Mouse (Mus musculus): ENCODE results near the gene Net1. TPM values are rescaled to one million over a fixed set of nuclear protein-coding genes. Genes with fewer than 3 reads are reported as not detected.

Net1 gene
- total RNA-seq, 1 experiment, result 21.1 TPM

DNA sequence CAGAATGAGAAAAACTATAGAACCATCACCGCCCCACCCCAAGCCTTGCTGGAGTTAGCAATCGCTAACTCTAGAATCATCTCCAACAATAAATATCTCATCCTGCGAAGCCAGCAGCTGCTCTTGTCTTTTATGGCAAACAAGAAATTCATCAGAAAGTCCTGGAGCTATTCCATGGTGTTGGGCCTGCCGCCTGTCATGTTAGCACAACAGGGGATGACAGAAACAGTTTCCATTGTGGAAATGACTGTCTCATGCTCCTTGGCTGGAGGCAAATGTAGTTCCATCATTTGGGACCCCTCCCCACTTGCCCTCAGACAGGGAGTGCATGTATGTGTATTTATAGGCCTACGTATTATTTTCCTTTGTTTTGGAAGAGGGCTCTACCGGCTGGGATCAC lies 41.6 kb downstream of the Net1 start:
- no peak overlapping the region for H3K4me3 ChIP-seq (ENCODE audit: insufficient read depth in 1 of 2, low read depth in 1 of 2, low read length in 2 of 2, poor library complexity in 1 of 2, severe bottlenecking in 1 of 2)
- H3K27ac ChIP-seq (ENCODE audit: insufficient read depth, low read depth, low read length, poor library complexity, severe bottlenecking), result no peak overlapping the region
- no peak for TF ChIP-seq MAFK (IDR thresholded peaks at IDR 0.05; ENCODE audit: insufficient read depth, low read depth, low read length)
- TF ChIP-seq ZC3H11A (IDR thresholded peaks at IDR 0.05; ENCODE audit: borderline replicate concordance, low read depth, low read length), result no peak
- TF ChIP-seq CHD2 (IDR thresholded peaks at IDR 0.05; ENCODE audit: low read depth, low read length), result no peak
- TF ChIP-seq HCFC1 (IDR thresholded peaks at IDR 0.05; ENCODE audit: borderline replicate concordance, insufficient read depth, low read length), result no peak
- TF ChIP-seq ZNF384 (IDR thresholded peaks at IDR 0.05; ENCODE audit: low read depth, low read length), result no peak
- no peaks in the 10 kb centered on the region for H3K9me3 ChIP-seq (ENCODE audit: control insufficient read depth, insufficient read depth, low read depth, low read length)
- no peak overlapping the region for H3K9ac ChIP-seq (ENCODE audit: insufficient read depth, low read depth, low read length, poor library complexity, severe bottlenecking)
- H3K4me1 ChIP-seq (ENCODE audit: control insufficient read depth in 2 of 2, insufficient read depth in 2 of 2, low read length in 2 of 2, poor library complexity in 1 of 2), result no peaks in the 10 kb centered on the region
- in situ Hi-C loops (cut with MboI; ENCODE audit: low sequenced_read_pairs in 2 of 2, unreplicated experiment in 2 of 2), result loop anchor here in 1 of 2 experiments (25.0 kb wide), 1 partner anchor 214 kb away; no protein-coding TSS in a partner anchor
- no peaks in the 10 kb centered on the region for H3K36me3 ChIP-seq (ENCODE audit: control insufficient read depth, insufficient read depth, low read length, poor library complexity, severe bottlenecking)
- no peak for DNase-seq (ENCODE audit: low read depth, low spot score)

GRCm38 (mm10) chr13:3872832-3873231 lies 45.2 kb downstream of the Net1 start:
- H3K36me3 ChIP-seq (ENCODE audit: control insufficient read depth, insufficient read depth, low read length, poor library complexity, severe bottlenecking), result no peaks in the 10 kb centered on the region
- in situ Hi-C loops (cut with MboI; ENCODE audit: low sequenced_read_pairs in 2 of 2, unreplicated experiment in 2 of 2), result no loop called here
- DNase-seq (ENCODE audit: low read depth, low spot score), result no peak
- H3K4me1 ChIP-seq (ENCODE audit: control insufficient read depth in 2 of 2, insufficient read depth in 2 of 2, low read length in 2 of 2, poor library complexity in 1 of 2), result no peaks in the 10 kb centered on the region
- no peak for TF ChIP-seq ZNF384 (IDR thresholded peaks at IDR 0.05; ENCODE audit: low read depth, low read length)
- TF ChIP-seq CHD2 (IDR thresholded peaks at IDR 0.05; ENCODE audit: low read depth, low read length), result no peak
- TF ChIP-seq ZC3H11A (IDR thresholded peaks at IDR 0.05; ENCODE audit: borderline replicate concordance, low read depth, low read length), result no peak
- no peak for TF ChIP-seq HCFC1 (IDR thresholded peaks at IDR 0.05; ENCODE audit: borderline replicate concordance, insufficient read depth, low read length)
- H3K9me3 ChIP-seq (ENCODE audit: control insufficient read depth, insufficient read depth, low read depth, low read length), result no peaks in the 10 kb centered on the region
- no peak overlapping the region for H3K9ac ChIP-seq (ENCODE audit: insufficient read depth, low read depth, low read length, poor library complexity, severe bottlenecking)
- H3K27ac ChIP-seq (ENCODE audit: insufficient read depth, low read depth, low read length, poor library complexity, severe bottlenecking), result no peak overlapping the region
- H3K4me3 ChIP-seq (ENCODE audit: insufficient read depth in 1 of 2, low read depth in 1 of 2, low read length in 2 of 2, poor library complexity in 1 of 2, severe bottlenecking in 1 of 2), result no peak overlapping the region

DNA sequence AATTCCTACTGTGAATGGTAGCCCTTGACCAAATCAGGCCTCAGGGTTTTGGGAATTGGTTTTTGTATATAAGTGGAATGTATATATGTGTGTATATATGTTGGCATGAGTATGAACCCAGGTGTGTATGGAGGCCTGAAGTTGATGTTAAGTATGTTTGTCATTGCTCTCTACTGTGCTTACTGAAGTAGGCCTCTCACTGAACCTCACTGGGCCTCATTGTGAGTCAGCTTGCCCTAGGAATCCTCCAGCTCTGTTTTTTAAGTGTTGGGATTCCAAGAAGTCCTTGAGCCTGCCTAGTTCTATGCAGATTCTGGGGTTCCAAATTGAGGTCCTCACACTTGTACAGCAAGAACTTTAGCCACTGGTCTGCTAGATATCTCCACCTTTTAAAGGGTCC lies 48.1 kb downstream of the Net1 start:
- H3K9ac ChIP-seq (ENCODE audit: insufficient read depth, low read depth, low read length, poor library complexity, severe bottlenecking), result no peak overlapping the region
- no peak for DNase-seq (ENCODE audit: low read depth, low spot score)
- no peaks in the 10 kb centered on the region for H3K9me3 ChIP-seq (ENCODE audit: control insufficient read depth, insufficient read depth, low read depth, low read length)
- TF ChIP-seq CHD2 (IDR thresholded peaks at IDR 0.05; ENCODE audit: low read depth, low read length) (no peak), ZC3H11A (IDR thresholded peaks at IDR 0.05; ENCODE audit: borderline replicate concordance, low read depth, low read length) (no peak), MAFK (IDR thresholded peaks at IDR 0.05; ENCODE audit: insufficient read depth, low read depth, low read length) (no peak), ZNF384 (IDR thresholded peaks at IDR 0.05; ENCODE audit: low read depth, low read length) (no peak), HCFC1 (IDR thresholded peaks at IDR 0.05; ENCODE audit: borderline replicate concordance, insufficient read depth, low read length) (no peak)
- H3K4me1 ChIP-seq (ENCODE audit: control insufficient read depth in 2 of 2, insufficient read depth in 2 of 2, low read length in 2 of 2, poor library complexity in 1 of 2), result peaks cover 0 to 8% of the 10 kb centered on the region in 2 experiments; a peak in 1 of 4 replicates
- no peak overlapping the region for H3K4me3 ChIP-seq (ENCODE audit: insufficient read depth in 1 of 2, low read depth in 1 of 2, low read length in 2 of 2, poor library complexity in 1 of 2, severe bottlenecking in 1 of 2)
- H3K36me3 ChIP-seq (ENCODE audit: control insufficient read depth, insufficient read depth, low read length, poor library complexity, severe bottlenecking), result no peaks in the 10 kb centered on the region
- no peak overlapping the region for H3K27ac ChIP-seq (ENCODE audit: insufficient read depth, low read depth, low read length, poor library complexity, severe bottlenecking)
- in situ Hi-C loops (cut with MboI; ENCODE audit: low sequenced_read_pairs in 2 of 2, unreplicated experiment in 2 of 2), result no loop called here

- Histone ChIP-seq H3K27ac (ENCODE audit: insufficient read depth, low read depth, low read length, poor library complexity, severe bottlenecking) (no peak overlapping the region), H3K9me3 (ENCODE audit: control insufficient read depth, insufficient read depth, low read depth, low read length) (no peaks in the 10 kb centered on the region), H3K36me3 (ENCODE audit: control insufficient read depth, insufficient read depth, low read length, poor library complexity, severe bottlenecking) (no peaks in the 10 kb centered on the region), H3K4me1 (ENCODE audit: control insufficient read depth in 2 of 2, insufficient read depth in 2 of 2, low read length in 2 of 2, poor library complexity in 1 of 2) (peaks cover 0 to 8% of the 10 kb centered on the region in 2 experiments; a peak in 1 of 4 replicates), H3K9ac (ENCODE audit: insufficient read depth, low read depth, low read length, poor library complexity, severe bottlenecking) (no peak overlapping the region), H3K4me3 (ENCODE audit: insufficient read depth in 1 of 2, low read depth in 1 of 2, low read length in 2 of 2, poor library complexity in 1 of 2, severe bottlenecking in 1 of 2) (no peak overlapping the region)
- DNase-seq (ENCODE audit: low read depth, low spot score), result no peak
- in situ Hi-C loops (cut with MboI; ENCODE audit: low sequenced_read_pairs in 2 of 2, unreplicated experiment in 2 of 2), result no loop called here
- TF ChIP-seq ZC3H11A (IDR thresholded peaks at IDR 0.05; ENCODE audit: borderline replicate concordance, low read depth, low read length), result no peak
- TF ChIP-seq ZNF384 (IDR thresholded peaks at IDR 0.05; ENCODE audit: low read depth, low read length), result no peak
- TF ChIP-seq HCFC1 (IDR thresholded peaks at IDR 0.05; ENCODE audit: borderline replicate concordance, insufficient read depth, low read length), result no peak
- no peak for TF ChIP-seq MAFK (IDR thresholded peaks at IDR 0.05; ENCODE audit: insufficient read depth, low read depth, low read length)
- TF ChIP-seq CHD2 (IDR thresholded peaks at IDR 0.05; ENCODE audit: low read depth, low read length), result no peak
Observed at GRCm38 (mm10) chr13:3867158-3867557, 50.9 kb downstream of the Net1 start.
